Mouse (Mus musculus) C2C12 (cell line): ENCODE data around the gene Tm7sf2. TPM values are rescaled to one million over a fixed set of nuclear protein-coding genes. Genes with fewer than 3 reads are reported as not detected.
A peak's percentile ranks its signal among the peaks of the same experiment; 100 is the strongest.

Source experiments
- H3K27me3 ChIP-seq: one replicate; pipeline ENCODE4 v1.6.1; 2011; ENCODE audit not compliant: control insufficient read depth, insufficient read depth, insufficient read length
- H3K36me3 ChIP-seq: one replicate; pipeline ENCODE4 v1.6.1; 2011; ENCODE audit not compliant: control insufficient read depth, insufficient read depth
- H3K4me3 ChIP-seq: one replicate; pipeline ENCODE4 v1.5.1; 2011; ENCODE audit warnings: mild to moderate bottlenecking, control low read depth; ENCODE audit not compliant: poor library complexity, insufficient read depth, severe bottlenecking
- H3K79me2 ChIP-seq: one replicate; pipeline ENCODE4 v1.6.1; 2011; ENCODE audit not compliant: control insufficient read depth, insufficient read depth
- H3K79me3 ChIP-seq: one replicate; pipeline ENCODE4 v1.6.1; 2011; ENCODE audit warnings: low read depth, control low read depth
- H3ac ChIP-seq: one replicate; pipeline ENCODE3; 2011; ENCODE audit warnings: low read depth; ENCODE audit not compliant: control insufficient read depth, insufficient read length
- CEBPB ChIP-seq: IDR thresholded peaks from one replicate; pipeline ENCODE4 v1.6.1; 2011; ENCODE audit warnings: low read depth, mild to moderate bottlenecking, control low read depth, moderate library complexity
- CTCF ChIP-seq: IDR thresholded peaks from one replicate; pipeline ENCODE4 v1.5.1; 2011; ENCODE audit not compliant: control insufficient read depth, insufficient read depth, insufficient read length
- FOSL1 ChIP-seq: IDR thresholded peaks from one replicate; pipeline ENCODE4 v1.8.0; 2011; ENCODE audit warnings: mild to moderate bottlenecking, low read length; ENCODE audit not compliant: poor library complexity, insufficient read depth, severe bottlenecking
- MAX ChIP-seq: IDR thresholded peaks from one replicate; pipeline ENCODE4 v1.6.1; 2011; ENCODE audit warnings: mild to moderate bottlenecking, control low read depth
- MYOD1 ChIP-seq: IDR thresholded peaks from one replicate; pipeline ENCODE4 v1.6.1; 2011; ENCODE audit warnings: low read depth; ENCODE audit not compliant: control insufficient read depth, insufficient read length
- MYOG ChIP-seq: IDR thresholded peaks from one replicate; pipeline ENCODE4 v1.6.1; 2011; ENCODE audit not compliant: control insufficient read depth, insufficient read length; ENCODE audit errors: extremely low read depth
- USF1 ChIP-seq: IDR thresholded peaks from one replicate; pipeline ENCODE4 v1.6.1; 2011; ENCODE audit warnings: low read depth, mild to moderate bottlenecking, control low read depth, moderate library complexity
- microRNA-seq: library from miRNA; unstranded; fragments of <30 nt; microRNA quantifications from one replicate; pipeline ENCODE4, GENCODE M21; 2019; ENCODE audit warnings: borderline microRNAs expressed
- polyA plus RNA-seq: library from polyadenylated mRNA; unstranded; fragments of >200 nt; fragmentation: generic; extraction: Trizol; gene quantifications from one replicate; pipeline ENCODE4 v1.2.1, GENCODE M21; 2012; ENCODE audit warnings: missing spikeins

Tm7sf2 gene
- polyA plus RNA-seq, 1 experiment, result 14.7 TPM

- TF ChIP-seq FOSL1 (no peak), CTCF (peak; percentile 64), CEBPB (no peak), USF1 (peak; percentile 85), MYOD1 (no peak), MYOG (no peak)
- Histone ChIP-seq H3K79me2 (peaks cover 12% of the 10 kb centered on the region), H3K4me3 (no peak overlapping the region)
Observed at GRCm38 (mm10) chr19:6018142-6019089, 49.8 kb downstream of the Tm7sf2 start.

GRCm38 (mm10) chr19:6016532-6016931, 51.6 kb downstream of the Tm7sf2 start:
- Histone ChIP-seq H3K27me3 (no peaks in the 10 kb centered on the region), H3K36me3 (no peaks in the 10 kb centered on the region), H3K79me2 (peaks cover 15% of the 10 kb centered on the region), H3K79me3 (no peaks in the 10 kb centered on the region), H3ac (no peak overlapping the region), H3K4me3 (no peak overlapping the region)
- no peak for TF ChIP-seq USF1
- TF ChIP-seq CTCF, result no peak
- no peak for TF ChIP-seq FOSL1
- no peak for TF ChIP-seq MYOG
- no peak for TF ChIP-seq MYOD1
- TF ChIP-seq MAX, result no peak
- no peak for TF ChIP-seq CEBPB

More at GRCm38 (mm10) chr19:6018142-6019089, 49.8 kb downstream of the Tm7sf2 start:
- no peaks in the 10 kb centered on the region for H3K36me3 ChIP-seq
- H3K27me3 ChIP-seq, result peaks cover 10% of the 10 kb centered on the region
- no peak overlapping the region for H3ac ChIP-seq
- H3K79me3 ChIP-seq, result no peaks in the 10 kb centered on the region

DNA sequence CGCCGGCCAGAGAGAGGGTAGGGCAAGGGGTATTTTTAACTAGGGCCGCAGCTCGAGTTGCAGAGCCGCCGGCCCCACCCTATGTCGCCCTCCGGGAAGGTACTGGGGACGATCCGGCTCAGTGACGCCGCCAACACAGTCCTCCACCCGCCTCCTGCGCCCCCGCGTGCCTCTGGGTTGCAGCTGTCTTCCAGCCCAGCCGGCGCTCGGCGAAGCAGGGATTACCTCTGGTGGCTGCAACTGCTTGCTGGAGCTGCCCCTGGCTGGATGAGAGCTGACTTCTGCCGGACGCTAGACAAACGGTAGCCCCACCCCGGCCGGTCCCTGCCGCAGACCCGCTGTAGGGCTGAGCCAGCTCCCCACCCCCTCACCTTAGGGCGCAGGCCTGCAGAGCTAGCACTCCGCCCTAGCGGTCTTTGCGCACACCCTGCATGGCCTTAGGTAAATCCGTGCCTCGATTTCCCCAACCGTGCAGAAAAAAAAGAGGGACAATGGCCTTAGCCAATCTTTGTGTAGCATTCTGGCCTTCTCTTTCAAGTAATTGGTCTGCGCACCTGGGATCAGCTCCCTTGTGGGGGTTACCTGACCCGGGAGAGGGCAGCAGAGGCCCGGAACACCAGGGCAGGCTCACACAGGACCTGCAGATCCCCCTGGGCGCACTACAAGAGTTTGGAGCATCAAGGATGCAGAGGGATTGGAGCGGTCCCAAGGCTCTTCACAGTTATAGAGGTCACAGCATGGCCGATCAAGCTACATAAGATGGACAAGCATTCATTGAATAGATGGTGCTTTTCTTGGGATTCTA, 52.5 kb downstream of the Tm7sf2 start, which contains the start of gene Capn1:
Gene Capn1, minus strand, starts transcription at position 387 of the 805 bp plus-strand sequence.
- no peaks in the 10 kb centered on the region for H3K36me3 ChIP-seq
- H3K79me2 ChIP-seq, result peaks cover 15% of the 10 kb centered on the region
- no peaks in the 10 kb centered on the region for H3K79me3 ChIP-seq
- H3ac ChIP-seq, result peak within 1 kb of the TSS; percentile 71
- peak within 1 kb of the TSS; percentile 42 for H3K4me3 ChIP-seq
- no peaks in the 10 kb centered on the region for H3K27me3 ChIP-seq
- TF ChIP-seq CEBPB, result no peak
- peak; percentile 61 for TF ChIP-seq MYOD1

GRCm38 (mm10) chr19:6014991-6015510, 53.1 kb downstream of the Tm7sf2 start:
- H3K79me3 ChIP-seq, result no peaks in the 10 kb centered on the region
- peak overlapping the region; percentile 42 for H3K4me3 ChIP-seq
- TF ChIP-seq MYOD1 (no peak), MYOG (no peak), CTCF (no peak), USF1 (no peak), MAX (no peak), FOSL1 (no peak), CEBPB (no peak)
- no peaks in the 10 kb centered on the region for H3K36me3 ChIP-seq
- no peaks in the 10 kb centered on the region for H3K27me3 ChIP-seq
- H3K79me2 ChIP-seq, result peaks cover 15% of the 10 kb centered on the region
- H3ac ChIP-seq, result peak overlapping the region; percentile 71

DNA sequence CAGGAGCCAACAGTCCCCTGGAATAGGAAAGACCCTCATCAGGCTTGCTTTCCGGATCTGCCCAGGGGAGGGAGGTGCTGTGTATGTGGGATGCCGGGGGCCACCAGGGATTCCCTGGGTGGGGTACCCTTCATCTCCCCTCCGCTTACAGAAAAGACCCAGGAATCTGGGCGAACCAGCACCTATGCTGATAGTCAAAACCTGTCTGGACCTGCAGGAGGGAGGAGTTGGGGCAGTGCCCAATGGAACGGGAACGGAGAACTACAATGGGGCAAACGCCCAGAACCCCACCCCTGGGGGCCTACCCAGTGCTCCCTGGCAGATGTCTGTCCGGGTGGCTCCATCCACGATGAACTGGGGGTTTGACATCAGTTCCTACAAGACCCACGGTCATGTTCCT, 54.5 kb downstream of the Tm7sf2 start:
- Histone ChIP-seq H3K27me3 (no peaks in the 10 kb centered on the region), H3K4me3 (no peak overlapping the region), H3K79me2 (peaks cover 15% of the 10 kb centered on the region), H3K79me3 (no peaks in the 10 kb centered on the region), H3ac (no peak overlapping the region), H3K36me3 (no peaks in the 10 kb centered on the region)
- TF ChIP-seq MYOG (no peak), MYOD1 (no peak), FOSL1 (no peak)

Small RNA genes within 50 kb of the gene (microRNA-seq; reads per million reads assigned to microRNA genes)
- 1.00 reads per million, percentile 22 among the genes with 10 or more reads in this experiment for gene Mir6988

Other genes starting within 250 kb of the Tm7sf2 start
- 44.1 TPM for gene Frmd8, start 193.1 kb downstream of the Tm7sf2 start, polyA plus RNA-seq
- 5.5 TPM for gene Slc25a45, start 190.6 kb downstream of the Tm7sf2 start, polyA plus RNA-seq
- 1.0 TPM for gene Tigd3, start 174.2 kb downstream of the Tm7sf2 start, polyA plus RNA-seq
- 69.3 TPM for gene Dpf2, start 155.4 kb downstream of the Tm7sf2 start, polyA plus RNA-seq
- gene Cdc42ep2, start 143.6 kb downstream of the Tm7sf2 start, polyA plus RNA-seq, result 3.6 TPM
- gene Pola2, start 104.2 kb downstream of the Tm7sf2 start, polyA plus RNA-seq, result 45.1 TPM
- not detected for gene Slc22a20, start 82.2 kb downstream of the Tm7sf2 start, polyA plus RNA-seq
- 36.9 TPM for gene Capn1, start 52.5 kb downstream of the Tm7sf2 start, polyA plus RNA-seq
- gene Syvn1, start 21.8 kb downstream of the Tm7sf2 start, polyA plus RNA-seq, result 18.7 TPM
- gene Mrpl49, start 10.6 kb downstream of the Tm7sf2 start, polyA plus RNA-seq, result 60.0 TPM
- 2,541 TPM for gene Fau, start 10.5 kb downstream of the Tm7sf2 start, polyA plus RNA-seq
- 49.8 TPM for gene Znhit2, start 7.2 kb downstream of the Tm7sf2 start, polyA plus RNA-seq
- 55.2 TPM for gene Vps51, start 8.9 kb upstream of the Tm7sf2 start, polyA plus RNA-seq
- not detected for gene Tmem262, start 11.7 kb upstream of the Tm7sf2 start, polyA plus RNA-seq
- 0.44 TPM for gene Gm28374, start 13.9 kb upstream of the Tm7sf2 start, polyA plus RNA-seq
- gene Zfpl1, start 16.6 kb upstream of the Tm7sf2 start, polyA plus RNA-seq, result 59.7 TPM
- gene Cdca5, start 16.6 kb upstream of the Tm7sf2 start, polyA plus RNA-seq, result 33.0 TPM
- gene AC131692.1, start 26.0 kb upstream of the Tm7sf2 start, polyA plus RNA-seq, result 0.36 TPM
- 0.16 TPM for gene Naaladl1, start 37.4 kb upstream of the Tm7sf2 start, polyA plus RNA-seq
- 44.7 TPM for gene Sac3d1, start 50.3 kb upstream of the Tm7sf2 start, polyA plus RNA-seq
- 22.7 TPM for gene Snx15, start 59.9 kb upstream of the Tm7sf2 start, polyA plus RNA-seq
- gene Batf2, start 72.6 kb upstream of the Tm7sf2 start, polyA plus RNA-seq, result 0.04 TPM
- 78.3 TPM for gene Arl2, start 73.2 kb upstream of the Tm7sf2 start, polyA plus RNA-seq
- gene Majin, start 116.0 kb upstream of the Tm7sf2 start, polyA plus RNA-seq, result not detected
- gene Gpha2, start 158.0 kb upstream of the Tm7sf2 start, polyA plus RNA-seq, result 0.13 TPM
- 25.3 TPM for gene Ppp2r5b, start 167.5 kb upstream of the Tm7sf2 start, polyA plus RNA-seq
- 10.3 TPM for gene Atg2a, start 173.3 kb upstream of the Tm7sf2 start, polyA plus RNA-seq
- 219 TPM for gene Ehd1, start 208.4 kb upstream of the Tm7sf2 start, polyA plus RNA-seq
- 7.2 TPM for gene Cdc42bpg, start 238.1 kb upstream of the Tm7sf2 start, polyA plus RNA-seq